Mouse (Mus musculus) right cerebral cortex, postnatal 36 days (tissue): ENCODE results near the gene Ano1.
A peak's percentile ranks its signal among the peaks of the same experiment; 100 is the strongest.

Experiments used
- DNase-seq, 2 experiments: peaks; one replicate each; pipeline ENCODE4 v3.0.0; 2022; ENCODE audit warnings: low spot score in 2 of 2, mixed read lengths in 1 of 2

Gene Ano1

GRCm38 (mm10) chr7:144696764-144697704 is 54.7 kb downstream of the Ano1 start:
- DNase-seq: no peak

- no peak for DNase-seq
These were observed 61.9 kb downstream of the Ano1 start for GRCm38 (mm10) chr7:144689855-144690254.

GRCm38 (mm10) chr7:144689136-144689535 is 62.6 kb downstream of the Ano1 start:
- no peak for DNase-seq

GRCm38 (mm10) chr7:144687663-144688381 is 64.0 kb downstream of the Ano1 start:
- no peak for DNase-seq

GRCm38 (mm10) chr7:144684947-144685346 is 66.8 kb downstream of the Ano1 start:
- no peak for DNase-seq

- no peak for DNase-seq
These were observed 67.3 kb downstream of the Ano1 start for GRCm38 (mm10) chr7:144684467-144684866.

GRCm38 (mm10) chr7:144680096-144680495 is 71.7 kb downstream of the Ano1 start:
- DNase-seq: no peak

GRCm38 (mm10) chr7:144678241-144679030 is 73.3 kb downstream of the Ano1 start:
- no peak for DNase-seq

GRCm38 (mm10) chr7:144677341-144678086 is 74.3 kb downstream of the Ano1 start:
- DNase-seq: no peak

GRCm38 (mm10) chr7:144675632-144676031 is 76.1 kb downstream of the Ano1 start:
- DNase-seq: no peak

- no peak for DNase-seq
These were observed 81.9 kb downstream of the Ano1 start for GRCm38 (mm10) chr7:144669895-144670294.

- no peak for DNase-seq
These were observed 83.0 kb downstream of the Ano1 start for GRCm38 (mm10) chr7:144668603-144669278.

GRCm38 (mm10) chr7:144667091-144667490 is 84.7 kb downstream of the Ano1 start:
- DNase-seq: no peak

GRCm38 (mm10) chr7:144665585-144665984 is 86.2 kb downstream of the Ano1 start:
- DNase-seq: no peak

- DNase-seq: no peak
These were observed 88.2 kb downstream of the Ano1 start for GRCm38 (mm10) chr7:144663566-144663965.

- no peak for DNase-seq
These were observed 95.4 kb downstream of the Ano1 start for GRCm38 (mm10) chr7:144656261-144656967.

- peak; percentile 62 to 64 for DNase-seq
These were observed 97.9 kb downstream of the Ano1 start for GRCm38 (mm10) chr7:144653681-144654425.

- no peak for DNase-seq
These were observed 104.2 kb downstream of the Ano1 start for GRCm38 (mm10) chr7:144647547-144647946.

- no peak for DNase-seq
These were observed 111.0 kb downstream of the Ano1 start for GRCm38 (mm10) chr7:144640817-144641216.
